Mouse (Mus musculus): ENCODE results near the gene 4931422A03Rik. TPM values are rescaled to one million over a fixed set of nuclear protein-coding genes. Genes with fewer than 3 reads are reported as not detected.
"Not testable (repeated sequence)": the region's sequence is repeated elsewhere in the genome, so short reads cannot be mapped to it uniquely, and the experiment has no call there.

4931422A03Rik gene
- polyA plus RNA-seq (2015; fragmentation: Nextera tagmentation; extraction: Ambion mirVana), result 1.4 and 1.7 TPM in 2 replicates

GRCm38 (mm10) chr2:104028139-104028723, at the start of gene 4931422A03Rik:
4931422A03Rik (minus strand) TSS chr2:104028361.
- Histone ChIP-seq H3K36me3 (replicated peaks) (peaks cover 26% of the 10 kb centered on the region), H3K4me1 (replicated peaks) (peaks cover 26% of the 10 kb centered on the region), H3K9ac (peak within 1 kb of the TSS; percentile 97), H3K27ac (replicated peaks) (peak within 1 kb of the TSS; percentile 90), H3K9me3 (replicated peaks) (no peaks in the 10 kb centered on the region), H3K4me3 (replicated peaks) (peak within 1 kb of the TSS; percentile 94), H3K4me2 (peak within 1 kb of the TSS; percentile 81), H3K27me3 (0 out of 2 replicates have a peak, but pooled peaks cover 3% of the 10 kb centered on the region)
- peak; percentile 38 for ATAC-seq (ENCODE audit: insufficient read depth)
- under 1% methylated on average over 32 of the region's 32 CpGs for WGBS (ENCODE audit: insufficient replicate concordance)

GRCm38 (mm10) chr2:104069704-104070185, 41.6 kb upstream of the 4931422A03Rik start, which contains the start of gene Cd59b:
Cd59b (plus strand) TSS chr2:104069849.
- Histone ChIP-seq H3K4me3 (replicated peaks) (peak within 1 kb of the TSS; percentile 59), H3K4me1 (replicated peaks) (peaks cover 44% of the 10 kb centered on the region), H3K36me3 (replicated peaks) (peaks cover 8% of the 10 kb centered on the region; the same call in 1 of the 2 replicates), H3K27me3 (no peaks in the 10 kb centered on the region), H3K9me3 (replicated peaks) (no peaks in the 10 kb centered on the region), H3K9ac (peak within 1 kb of the TSS; percentile 59), H3K4me2 (peak within 1 kb of the TSS; percentile 75), H3K27ac (replicated peaks) (peak within 1 kb of the TSS; percentile 86)
- ATAC-seq (ENCODE audit: insufficient read depth), result peak; percentile 93
- WGBS (ENCODE audit: insufficient replicate concordance), result 4% methylated on average over 13 of the region's 13 CpGs

GRCm38 (mm10) chr2:104068450-104068849, 40.3 kb upstream of the 4931422A03Rik start, which contains the start of gene Gm10799:
Gm10799 (minus strand) TSS chr2:104068550.
- H3K27ac ChIP-seq (replicated peaks), result peak within 1 kb of the TSS; percentile 86
- not testable (repeated sequence) for H3K9me3 ChIP-seq (replicated peaks); ATAC-seq (ENCODE audit: insufficient read depth); H3K27me3 ChIP-seq; H3K4me3 ChIP-seq (replicated peaks); H3K9ac ChIP-seq
- WGBS (ENCODE audit: insufficient replicate concordance), result 22% methylated on average over 7 of the region's 7 CpGs
- H3K4me2 ChIP-seq, result peak within 1 kb of the TSS; percentile 75
- peaks cover 56% of the 10 kb centered on the region for H3K4me1 ChIP-seq (replicated peaks)
- H3K36me3 ChIP-seq (replicated peaks), result peaks cover 11% of the 10 kb centered on the region; the same call in 1 of the 2 replicates

- 76% methylated on average over 6 of the region's 6 CpGs for WGBS (ENCODE audit: insufficient replicate concordance)
Measured at GRCm38 (mm10) chr2:104065526-104065925, 37.4 kb upstream of the 4931422A03Rik start, which contains the start of gene Gm10912. Gm10912 (plus strand) TSS chr2:104065826.

GRCm38 (mm10) chr2:104064152-104064551, 36.0 kb upstream of the 4931422A03Rik start:
- Histone ChIP-seq H3K27me3 (no peaks in the 10 kb centered on the region), H3K4me3 (replicated peaks) (no peak overlapping the region), H3K4me2 (no peak overlapping the region), H3K27ac (replicated peaks) (peak overlapping the region; percentile 7; the same call in 1 of the 2 replicates), H3K36me3 (replicated peaks) (peaks cover 39% of the 10 kb centered on the region), H3K9me3 (replicated peaks) (no peaks in the 10 kb centered on the region), H3K4me1 (replicated peaks) (peaks cover 45% of the 10 kb centered on the region), H3K9ac (no peak overlapping the region)
- 55% methylated on average over 2 of the region's 2 CpGs for WGBS (ENCODE audit: insufficient replicate concordance)
- peak; percentile 58 for ATAC-seq (ENCODE audit: insufficient read depth)

More at GRCm38 (mm10) chr2:104065526-104065925, 37.4 kb upstream of the 4931422A03Rik start, which contains the start of gene Gm10912:
- H3K9ac ChIP-seq; ATAC-seq (ENCODE audit: insufficient read depth); H3K27ac ChIP-seq (replicated peaks); H3K27me3 ChIP-seq; H3K9me3 ChIP-seq (replicated peaks); H3K4me2 ChIP-seq; H3K4me3 ChIP-seq (replicated peaks): not testable (repeated sequence)
- Histone ChIP-seq H3K36me3 (replicated peaks) (peaks cover 27% of the 10 kb centered on the region), H3K4me1 (replicated peaks) (peaks cover 59% of the 10 kb centered on the region)

GRCm38 (mm10) chr2:104062665-104063064, 34.5 kb upstream of the 4931422A03Rik start:
- H3K9ac ChIP-seq, result no peak overlapping the region
- no peak for ATAC-seq (ENCODE audit: insufficient read depth)
- H3K36me3 ChIP-seq (replicated peaks), result peaks cover 50% of the 10 kb centered on the region
- H3K9me3 ChIP-seq (replicated peaks), result no peaks in the 10 kb centered on the region
- H3K4me1 ChIP-seq (replicated peaks), result peaks cover 35% of the 10 kb centered on the region
- no peak overlapping the region for H3K4me3 ChIP-seq (replicated peaks)
- no peaks in the 10 kb centered on the region for H3K27me3 ChIP-seq
- no peak overlapping the region for H3K4me2 ChIP-seq
- H3K27ac ChIP-seq (replicated peaks), result no peak overlapping the region

GRCm38 (mm10) chr2:104060996-104061395, 32.8 kb upstream of the 4931422A03Rik start:
- no peak overlapping the region for H3K9ac ChIP-seq
- ATAC-seq (ENCODE audit: insufficient read depth), result no peak
- 94% methylated on average over 6 of the region's 6 CpGs for WGBS (ENCODE audit: insufficient replicate concordance)

GRCm38 (mm10) chr2:104059786-104060185, 31.6 kb upstream of the 4931422A03Rik start:
- H3K9me3 ChIP-seq (replicated peaks), result no peaks in the 10 kb centered on the region
- 88% methylated on average over 10 of the region's 10 CpGs for WGBS (ENCODE audit: insufficient replicate concordance)
- H3K36me3 ChIP-seq (replicated peaks), result peaks cover 61% of the 10 kb centered on the region
- no peak for ATAC-seq (ENCODE audit: insufficient read depth)
- H3K9ac ChIP-seq, result no peak overlapping the region
- H3K4me2 ChIP-seq, result no peak overlapping the region
- H3K4me3 ChIP-seq (replicated peaks), result no peak overlapping the region
- H3K4me1 ChIP-seq (replicated peaks), result peaks cover 18% of the 10 kb centered on the region
- no peaks in the 10 kb centered on the region for H3K27me3 ChIP-seq
- H3K27ac ChIP-seq (replicated peaks), result no peak overlapping the region

More at GRCm38 (mm10) chr2:104060996-104061395, 32.8 kb upstream of the 4931422A03Rik start:
- Histone ChIP-seq H3K4me3 (replicated peaks) (no peak overlapping the region), H3K4me2 (no peak overlapping the region), H3K4me1 (replicated peaks) (peaks cover 24% of the 10 kb centered on the region), H3K9me3 (replicated peaks) (no peaks in the 10 kb centered on the region), H3K27me3 (no peaks in the 10 kb centered on the region), H3K27ac (replicated peaks) (0 out of 2 replicates have a peak overlapping the region, but pooled peaks have one; percentile 38), H3K36me3 (replicated peaks) (peaks cover 52% of the 10 kb centered on the region)

- Histone ChIP-seq H3K4me3 (replicated peaks) (no peak overlapping the region), H3K27ac (replicated peaks) (no peak overlapping the region), H3K4me2 (no peak overlapping the region), H3K9ac (no peak overlapping the region), H3K9me3 (replicated peaks) (no peaks in the 10 kb centered on the region), H3K36me3 (replicated peaks) (peaks cover 69% of the 10 kb centered on the region), H3K27me3 (no peaks in the 10 kb centered on the region), H3K4me1 (replicated peaks) (peaks cover 11% of the 10 kb centered on the region)
- no peak for ATAC-seq (ENCODE audit: insufficient read depth)
- 88% methylated on average over 4 of the region's 4 CpGs for WGBS (ENCODE audit: insufficient replicate concordance)
Measured at GRCm38 (mm10) chr2:104058954-104059353, 30.8 kb upstream of the 4931422A03Rik start.

- Histone ChIP-seq H3K4me2 (no peak overlapping the region), H3K4me3 (replicated peaks) (no peak overlapping the region), H3K9me3 (replicated peaks) (no peaks in the 10 kb centered on the region), H3K27ac (replicated peaks) (0 out of 2 replicates have a peak overlapping the region, but pooled peaks have one; percentile 19), H3K4me1 (replicated peaks) (peaks cover 6% of the 10 kb centered on the region; the same call in 1 of the 2 replicates), H3K36me3 (replicated peaks) (peaks cover 72% of the 10 kb centered on the region), H3K27me3 (no peaks in the 10 kb centered on the region), H3K9ac (no peak overlapping the region)
- ATAC-seq (ENCODE audit: insufficient read depth), result no peak
- 87% methylated on average over 1 of the region's 1 CpGs for WGBS (ENCODE audit: insufficient replicate concordance)
Measured at GRCm38 (mm10) chr2:104058381-104058780, 30.2 kb upstream of the 4931422A03Rik start.

- 16% methylated on average over 1 of the region's 1 CpGs for WGBS (ENCODE audit: insufficient replicate concordance)
- peak overlapping the region; percentile 8; the same call in 1 of the 2 replicates for H3K9ac ChIP-seq
- H3K36me3 ChIP-seq (replicated peaks), result peaks cover 78% of the 10 kb centered on the region
- H3K9me3 ChIP-seq (replicated peaks), result no peaks in the 10 kb centered on the region
- H3K4me2 ChIP-seq, result no peak overlapping the region
- peaks cover 28% of the 10 kb centered on the region for H3K4me1 ChIP-seq (replicated peaks)
- H3K27me3 ChIP-seq, result no peaks in the 10 kb centered on the region
- H3K27ac ChIP-seq (replicated peaks), result peak overlapping the region; percentile 59
- peak; percentile 52 for ATAC-seq (ENCODE audit: insufficient read depth)
- H3K4me3 ChIP-seq (replicated peaks), result no peak overlapping the region
Measured at GRCm38 (mm10) chr2:104044479-104045080, 16.4 kb upstream of the 4931422A03Rik start.

Measured in liver, embryonic 15.5 days (tissue).